Mouse (Mus musculus): ENCODE results near the gene Selenom. TPM values are rescaled to one million over a fixed set of nuclear protein-coding genes. Genes with fewer than 3 reads are reported as not detected.

Gene Selenom
- total RNA-seq (2021), result 100 to 1,000 TPM; 128 to 155 TPM

DNA sequence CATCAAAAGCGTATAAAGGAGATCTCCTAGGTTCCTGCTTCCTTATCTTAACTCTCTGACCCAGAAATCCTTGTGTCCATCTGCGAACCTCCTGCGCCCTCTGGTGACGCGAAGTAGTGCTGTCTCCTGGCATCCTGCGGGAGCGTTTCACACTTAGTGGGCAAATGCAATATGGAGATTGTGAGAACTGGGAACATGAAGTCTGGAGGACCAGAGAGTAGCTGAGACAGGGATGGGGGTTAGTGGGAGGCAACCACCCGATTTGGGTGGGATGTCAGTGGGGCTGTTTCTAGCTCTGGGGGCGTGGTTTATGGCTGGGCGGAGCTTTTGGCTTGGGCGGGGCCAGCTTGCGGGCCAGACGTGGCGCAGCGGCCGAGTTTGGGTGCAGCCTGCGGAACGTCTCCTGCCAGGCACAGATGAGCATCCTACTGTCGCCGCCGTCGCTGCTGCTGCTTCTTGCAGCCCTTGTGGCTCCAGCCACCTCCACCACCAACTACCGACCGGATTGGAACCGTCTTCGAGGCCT, at the start of gene Selenom:
Gene Selenom, plus strand, starts transcription at position 156 of the 526 bp plus-strand sequence.
- intact Hi-C loops (cut with DNase I), result loop anchor here (2.0 kb wide), 1 partner anchor 42 kb away; no protein-coding TSS in a partner anchor
- DNase-seq (ENCODE audit: low spot score in 2 of 2), result peak; percentile 92

DNA sequence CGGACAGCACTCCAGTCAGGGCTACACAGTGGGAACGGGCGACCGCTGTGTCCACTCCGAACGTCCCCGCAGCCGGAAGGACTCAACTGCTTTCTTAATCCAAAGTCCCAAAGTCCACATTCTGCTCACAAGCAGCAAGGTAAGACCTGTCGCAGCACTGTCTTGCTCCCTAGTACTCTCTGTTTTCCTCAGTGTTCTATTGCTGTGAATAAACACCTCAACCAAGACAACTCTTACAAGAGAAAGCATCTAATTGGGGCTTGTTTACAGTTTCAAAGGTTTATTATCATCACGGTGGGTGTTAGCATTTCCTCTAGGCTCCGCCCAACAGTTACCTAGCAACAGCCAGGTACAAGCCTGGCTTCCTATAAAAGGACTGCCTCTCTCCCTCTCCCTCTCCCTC, 43.0 kb upstream of the Selenom start:
- intact Hi-C loops (cut with DNase I), result loop anchor here (10.0 kb wide), 1 partner anchor 313 kb away; no protein-coding TSS in a partner anchor
- no peak for DNase-seq (ENCODE audit: low spot score in 2 of 2)

DNA sequence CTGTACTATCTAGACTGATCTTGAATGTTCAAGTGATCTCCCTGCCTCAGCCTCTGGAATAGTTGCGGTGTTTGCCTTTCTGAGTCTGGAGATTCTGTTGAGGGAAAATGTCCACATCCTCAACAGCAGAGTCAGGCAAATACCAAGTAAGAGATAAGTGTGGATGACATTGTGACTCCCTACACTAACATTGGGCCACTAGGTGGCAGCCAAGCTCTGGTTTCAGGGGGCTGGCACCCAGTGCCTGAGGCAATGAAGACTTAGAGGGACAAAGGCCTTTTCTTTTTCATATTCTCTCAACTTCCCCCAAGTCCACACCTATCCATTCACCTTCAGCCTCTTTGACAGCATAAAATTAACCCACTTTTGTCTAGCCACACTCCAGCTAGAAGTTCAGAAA, 42.0 kb upstream of the Selenom start:
- intact Hi-C loops (cut with DNase I), result loop anchor here (2.0 to 10.0 kb wide), 2 partner anchors 42 to 312 kb away; partner anchors contain the start of gene Selenom
- peak; percentile 74 for DNase-seq (ENCODE audit: low spot score in 2 of 2)

DNA sequence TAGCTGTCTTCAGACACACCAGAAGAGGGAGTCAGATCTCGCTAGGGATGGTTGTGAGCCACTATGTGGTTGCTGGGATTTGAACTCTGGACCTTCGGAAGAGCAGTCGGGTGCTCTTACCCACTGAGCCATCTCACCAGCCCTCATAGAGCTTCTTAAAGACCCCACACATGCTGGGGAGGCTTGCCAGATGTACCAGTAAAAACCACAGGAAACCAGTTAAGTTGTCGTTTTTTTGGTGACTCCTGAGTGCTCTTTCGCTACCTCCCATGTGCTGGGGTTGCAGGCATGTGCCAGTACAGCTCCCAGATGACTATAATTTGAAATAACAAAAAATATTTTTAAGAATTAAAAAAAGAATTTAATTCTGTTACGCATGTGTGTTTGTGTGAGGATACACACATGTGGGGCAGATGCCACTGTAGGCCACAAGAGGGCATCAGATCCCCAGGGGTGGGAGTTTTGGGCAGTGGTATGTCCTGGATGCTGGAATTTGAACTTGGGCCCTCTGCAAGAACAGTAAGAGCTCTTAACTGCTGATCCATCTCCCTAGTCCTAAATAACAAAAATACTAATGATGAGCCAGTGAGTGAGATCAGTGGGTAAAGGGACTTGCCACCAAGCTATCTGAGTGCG, 39.9 kb upstream of the Selenom start:
- intact Hi-C loops (cut with DNase I), result loop anchor here (10.0 kb wide), 1 partner anchor 310 kb away; no protein-coding TSS in a partner anchor
- DNase-seq (ENCODE audit: low spot score in 2 of 2), result no peak

DNA sequence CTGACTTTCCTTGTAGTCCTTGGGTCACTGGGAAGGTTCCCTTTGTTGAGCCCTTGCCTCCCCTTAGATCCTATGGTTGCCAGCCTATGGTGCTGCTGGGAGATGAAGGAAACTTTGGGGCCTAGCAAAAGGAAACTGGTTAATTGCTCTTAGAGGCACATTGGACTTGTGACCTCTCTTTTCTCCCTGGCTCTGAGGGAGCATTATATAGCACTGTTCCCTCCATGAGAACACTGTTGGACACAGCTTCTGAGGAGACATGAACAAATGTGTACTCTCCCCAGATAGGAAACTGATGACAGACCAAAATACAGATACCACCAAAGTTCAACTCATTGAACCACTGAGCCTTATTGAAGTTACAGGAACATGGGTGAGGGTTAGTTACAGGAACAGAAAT, 39.0 kb upstream of the Selenom start:
- no peak for DNase-seq (ENCODE audit: low spot score in 2 of 2)
- intact Hi-C loops (cut with DNase I), result loop anchor here (10.0 kb wide), 1 partner anchor 309 kb away; no protein-coding TSS in a partner anchor

DNA sequence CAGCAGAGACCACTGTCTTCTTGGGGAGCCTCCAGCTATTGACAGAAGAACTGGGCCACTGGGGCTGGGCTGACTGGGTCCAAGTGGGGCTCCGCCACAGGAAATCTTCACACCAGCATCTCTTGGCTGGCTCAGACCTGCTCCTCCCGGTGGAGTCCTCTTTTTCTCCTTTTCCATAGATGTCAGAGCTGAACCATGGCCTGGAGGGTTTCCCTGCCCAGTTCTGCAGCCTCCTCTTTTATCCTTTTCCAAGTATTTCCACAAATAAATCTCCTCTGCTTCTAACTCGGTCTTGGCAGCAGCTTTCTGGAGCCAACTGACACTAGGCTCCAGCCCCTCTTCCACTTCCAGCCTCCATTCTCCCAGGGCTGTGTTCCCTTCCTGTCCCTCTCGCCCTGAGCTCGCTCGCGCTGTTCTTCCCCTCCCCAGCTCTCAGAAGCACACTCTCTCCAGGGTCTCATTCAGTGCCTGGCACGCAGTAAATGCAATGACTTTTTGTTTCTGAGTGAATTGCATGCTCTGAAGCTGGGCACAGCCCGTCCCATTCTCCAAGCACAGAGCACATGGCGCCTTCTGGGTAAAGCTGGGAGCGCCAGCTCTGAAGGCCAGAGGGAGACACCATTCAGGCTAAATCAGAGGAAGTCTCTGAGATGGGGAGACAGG, 30.4 kb upstream of the Selenom start:
- intact Hi-C loops (cut with DNase I), result no loop called here
- peak; percentile 41 to 49 for DNase-seq (ENCODE audit: low spot score in 2 of 2)

DNA sequence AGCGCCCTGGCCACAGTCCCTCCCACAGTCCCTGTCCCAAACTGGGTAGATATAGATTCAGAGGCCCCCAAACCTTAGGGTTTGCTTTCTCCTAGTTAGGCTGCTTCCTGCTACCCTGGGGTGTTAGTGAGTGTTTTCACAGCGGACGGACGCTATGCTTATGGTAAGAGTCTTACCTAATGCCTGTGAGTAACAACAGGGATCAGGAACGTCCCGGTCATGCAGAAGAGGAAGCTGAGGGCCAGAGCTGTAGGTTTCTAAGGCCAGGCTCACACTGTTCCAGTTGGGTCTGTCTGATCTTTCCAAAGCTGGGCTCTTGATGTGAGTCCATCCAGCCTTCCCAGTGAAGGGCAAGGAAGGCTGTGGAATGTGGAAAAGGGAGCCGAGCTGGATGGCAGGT, 28.1 kb upstream of the Selenom start:
- intact Hi-C loops (cut with DNase I), result no loop called here
- DNase-seq (ENCODE audit: low spot score in 2 of 2), result no peak

DNA sequence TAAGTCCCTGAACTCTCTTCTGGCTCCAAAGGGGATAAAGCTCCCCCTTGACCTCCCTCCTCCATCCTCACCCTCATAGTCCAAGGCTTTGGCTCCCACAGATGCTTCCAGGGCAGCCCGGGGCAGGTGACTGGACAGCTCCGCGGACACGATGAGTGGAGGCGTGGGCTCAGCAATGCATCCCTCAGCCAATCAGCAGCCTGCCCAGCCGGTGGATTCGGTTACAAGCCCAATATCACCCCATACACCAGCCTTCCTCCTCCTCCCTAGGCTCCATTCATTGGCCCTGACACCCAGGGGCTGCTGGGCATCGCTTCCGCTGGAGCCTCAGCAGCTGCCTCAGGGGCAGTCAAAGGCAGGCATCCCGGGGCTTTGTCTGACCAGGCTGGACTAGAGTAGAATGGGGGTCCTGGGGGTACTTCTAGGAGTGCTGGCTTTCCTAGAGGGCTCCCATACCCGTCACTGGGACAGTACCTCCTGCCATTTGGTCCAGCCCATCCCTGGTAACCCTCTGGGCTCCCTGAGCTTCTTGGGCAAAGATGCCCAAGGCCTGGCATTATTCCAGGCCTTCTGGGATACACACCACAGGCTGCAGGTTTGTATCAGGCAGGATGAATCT, 26.4 kb upstream of the Selenom start, which contains the start of gene Pla2g3:
Gene Pla2g3, plus strand, starts transcription at position 333 of the 619 bp plus-strand sequence.
- DNase-seq (ENCODE audit: low spot score in 2 of 2), result no peak
- intact Hi-C loops (cut with DNase I), result no loop called here

DNA sequence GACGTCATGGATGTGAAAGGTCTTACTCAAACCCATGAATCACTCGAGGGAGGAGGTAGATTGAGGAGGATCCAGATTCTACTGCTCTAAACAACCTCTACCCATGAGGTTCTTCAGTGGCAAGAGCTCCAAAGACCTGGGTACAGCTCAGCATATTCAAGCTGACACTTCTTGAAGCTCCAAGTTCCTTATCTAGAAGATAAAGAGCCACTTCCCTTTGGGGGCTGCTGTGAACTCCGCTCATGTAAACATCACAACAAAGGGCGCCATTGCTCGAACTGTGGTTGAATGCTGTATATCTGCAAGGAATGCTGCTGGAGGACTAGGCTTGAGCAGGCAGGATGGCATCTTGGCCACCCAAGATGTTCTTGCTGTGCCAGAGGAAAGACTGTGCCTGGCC, 25.4 kb upstream of the Selenom start:
- intact Hi-C loops (cut with DNase I), result no loop called here
- DNase-seq (ENCODE audit: low spot score in 2 of 2), result no peak

DNA sequence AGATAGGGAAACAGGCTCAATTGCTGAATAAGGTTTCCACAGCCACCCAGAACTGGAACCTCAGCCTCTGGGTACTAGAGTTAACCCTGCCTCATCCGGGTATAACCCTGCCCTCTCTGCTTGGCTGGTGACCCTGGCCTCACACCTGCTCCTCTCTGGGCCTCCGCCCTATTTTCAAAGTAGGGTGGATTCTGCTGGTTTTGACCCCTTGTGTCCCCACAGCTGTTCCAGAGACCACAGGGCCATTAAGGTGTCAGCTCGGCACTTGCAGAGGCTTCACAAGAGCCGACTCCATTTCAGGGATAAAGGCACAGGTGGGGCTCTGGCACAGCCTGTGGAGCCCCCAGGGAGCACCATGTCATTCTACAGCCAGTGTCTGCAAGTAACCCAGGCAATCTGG, 21.7 kb upstream of the Selenom start:
- DNase-seq (ENCODE audit: low spot score in 2 of 2), result no peak
- intact Hi-C loops (cut with DNase I), result no loop called here

DNA sequence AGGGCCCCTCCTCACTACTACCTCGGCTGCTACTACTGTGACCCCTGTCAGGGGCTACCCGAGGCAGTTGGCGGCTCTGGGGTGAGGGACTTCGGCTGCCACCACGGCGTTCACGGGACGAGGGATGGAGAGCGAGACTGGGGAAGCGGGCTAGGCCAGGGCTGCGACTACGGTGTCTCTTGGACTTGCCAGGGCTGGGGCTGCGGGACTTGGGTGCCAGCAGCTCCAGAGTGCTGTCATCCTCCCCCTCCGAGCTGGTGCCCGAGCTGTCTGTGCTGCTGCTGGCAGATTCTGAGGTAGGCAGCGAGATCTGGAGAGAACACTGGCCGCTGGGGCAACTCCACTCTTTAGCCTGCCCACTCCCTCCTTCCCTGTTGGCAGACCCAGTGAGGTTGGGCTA, 19.6 kb upstream of the Selenom start:
- intact Hi-C loops (cut with DNase I), result no loop called here

DNA sequence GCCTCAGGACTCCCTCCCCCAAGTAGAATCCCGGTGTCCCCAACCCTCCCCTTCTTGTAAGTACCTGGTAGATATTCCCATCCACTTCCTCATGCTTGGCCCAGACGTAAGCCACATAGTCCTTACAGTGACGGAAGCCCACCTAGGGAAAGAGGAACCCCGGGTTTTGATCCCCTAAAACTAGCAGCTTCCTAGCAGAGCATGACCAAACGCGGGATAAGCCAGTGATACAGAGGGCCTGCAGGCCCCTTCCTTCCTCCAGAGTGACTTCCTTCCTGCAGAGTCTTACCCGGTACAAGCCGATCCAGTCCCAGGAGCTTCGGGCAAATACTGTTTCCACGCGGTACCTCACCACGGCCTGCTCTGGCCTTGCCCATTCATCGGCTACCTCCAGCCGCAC, 19.0 kb upstream of the Selenom start:
- DNase-seq (ENCODE audit: low spot score in 2 of 2), result no peak
- intact Hi-C loops (cut with DNase I), result no loop called here

More for the DNA sequence above, 19.6 kb upstream of the Selenom start:
- DNase-seq (ENCODE audit: low spot score in 2 of 2), result no peak

DNA sequence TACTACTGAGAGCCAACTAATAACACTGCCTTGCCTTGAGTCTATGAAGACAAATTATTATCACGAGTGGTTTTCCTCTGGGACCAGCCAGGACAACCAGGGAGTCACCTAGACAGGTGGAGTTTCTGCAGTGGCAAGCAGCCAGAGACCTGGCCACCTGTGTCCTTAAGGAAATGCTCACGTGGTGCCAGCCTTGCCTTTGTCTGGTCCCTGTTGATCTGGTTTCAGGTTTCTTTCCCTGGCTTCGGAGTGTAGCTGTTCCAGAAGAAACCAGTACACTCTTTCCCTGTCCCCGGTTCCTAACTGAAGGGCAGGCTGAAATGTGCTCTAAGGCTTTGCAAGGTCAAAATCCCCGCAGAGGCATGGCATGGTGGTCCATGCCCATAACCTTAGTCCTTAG, 17.7 kb upstream of the Selenom start:
- no peak for DNase-seq (ENCODE audit: low spot score in 2 of 2)
- intact Hi-C loops (cut with DNase I), result no loop called here

DNA sequence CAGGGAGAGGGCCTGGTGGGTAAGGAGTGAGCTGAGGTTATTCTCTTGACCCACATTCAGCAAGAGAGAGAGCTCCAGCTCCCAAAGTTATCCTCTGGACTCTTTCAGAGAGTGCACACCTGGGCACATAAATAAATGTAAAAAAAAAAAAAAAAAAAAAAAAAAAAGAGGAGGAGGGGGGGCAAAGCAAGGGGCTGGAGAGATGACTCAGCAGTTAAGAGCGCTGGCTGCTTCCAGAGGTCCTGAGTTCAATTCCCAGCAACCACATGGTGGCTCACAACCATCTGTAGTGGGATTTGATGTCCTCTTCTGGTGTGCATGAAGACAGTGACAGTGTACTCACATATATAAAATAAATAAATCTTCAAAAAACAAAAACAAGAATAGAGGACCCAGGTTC, 17.2 kb upstream of the Selenom start:
- intact Hi-C loops (cut with DNase I), result no loop called here
- no peak for DNase-seq (ENCODE audit: low spot score in 2 of 2)

DNA sequence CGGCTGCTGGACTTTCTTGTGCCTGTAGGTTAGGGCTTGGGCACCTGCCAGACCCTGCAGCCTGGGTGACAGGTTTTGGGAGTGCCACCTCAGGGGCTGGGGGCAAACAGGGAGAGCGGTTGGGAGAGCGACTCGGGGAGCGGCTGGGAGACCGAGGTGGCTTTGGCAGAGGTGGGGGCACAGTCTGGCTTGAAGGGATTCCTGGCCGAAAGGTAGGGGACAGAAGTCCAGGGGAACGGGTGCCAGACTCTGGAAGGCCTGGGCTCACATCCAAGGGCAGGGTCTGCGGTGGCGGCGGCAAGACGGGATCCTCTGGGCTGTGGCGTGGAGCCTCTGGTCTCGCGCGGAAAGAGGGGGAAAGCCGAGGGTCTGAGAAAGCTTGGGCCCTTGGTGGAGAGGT, 12.4 kb upstream of the Selenom start:
- no peak for DNase-seq (ENCODE audit: low spot score in 2 of 2)
- intact Hi-C loops (cut with DNase I), result no loop called here

DNA sequence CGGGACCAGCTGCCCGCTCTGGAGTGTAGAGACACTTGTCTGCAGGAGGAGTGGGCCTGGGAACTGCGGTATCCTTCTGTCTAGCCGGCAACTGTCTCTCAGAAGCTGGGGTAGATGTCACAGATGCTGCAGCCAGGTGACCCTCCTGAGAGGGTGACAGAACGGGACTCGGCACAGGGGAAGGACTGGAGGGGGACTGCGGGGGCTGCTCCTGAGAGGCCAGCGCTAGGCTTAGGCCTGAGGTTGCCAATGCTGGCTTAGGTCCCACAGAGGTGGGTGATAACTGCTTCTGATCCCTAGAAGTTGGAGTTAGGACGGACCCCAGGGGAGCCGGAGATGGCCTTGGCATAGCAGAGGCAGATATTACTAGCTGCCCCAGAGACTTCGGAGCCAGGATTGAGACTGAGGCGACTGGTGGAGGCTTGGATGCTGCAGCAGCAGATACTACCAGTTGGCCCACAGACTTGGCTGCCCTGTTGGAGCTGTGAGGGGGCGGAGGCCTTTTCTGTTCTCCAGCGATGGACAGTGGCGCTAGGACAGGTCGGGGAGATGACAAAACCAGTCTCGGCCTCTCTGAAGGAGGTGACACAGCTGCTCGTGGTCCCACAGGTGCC, 11.9 kb upstream of the Selenom start:
- no peak for DNase-seq (ENCODE audit: low spot score in 2 of 2)
- intact Hi-C loops (cut with DNase I), result no loop called here

DNA sequence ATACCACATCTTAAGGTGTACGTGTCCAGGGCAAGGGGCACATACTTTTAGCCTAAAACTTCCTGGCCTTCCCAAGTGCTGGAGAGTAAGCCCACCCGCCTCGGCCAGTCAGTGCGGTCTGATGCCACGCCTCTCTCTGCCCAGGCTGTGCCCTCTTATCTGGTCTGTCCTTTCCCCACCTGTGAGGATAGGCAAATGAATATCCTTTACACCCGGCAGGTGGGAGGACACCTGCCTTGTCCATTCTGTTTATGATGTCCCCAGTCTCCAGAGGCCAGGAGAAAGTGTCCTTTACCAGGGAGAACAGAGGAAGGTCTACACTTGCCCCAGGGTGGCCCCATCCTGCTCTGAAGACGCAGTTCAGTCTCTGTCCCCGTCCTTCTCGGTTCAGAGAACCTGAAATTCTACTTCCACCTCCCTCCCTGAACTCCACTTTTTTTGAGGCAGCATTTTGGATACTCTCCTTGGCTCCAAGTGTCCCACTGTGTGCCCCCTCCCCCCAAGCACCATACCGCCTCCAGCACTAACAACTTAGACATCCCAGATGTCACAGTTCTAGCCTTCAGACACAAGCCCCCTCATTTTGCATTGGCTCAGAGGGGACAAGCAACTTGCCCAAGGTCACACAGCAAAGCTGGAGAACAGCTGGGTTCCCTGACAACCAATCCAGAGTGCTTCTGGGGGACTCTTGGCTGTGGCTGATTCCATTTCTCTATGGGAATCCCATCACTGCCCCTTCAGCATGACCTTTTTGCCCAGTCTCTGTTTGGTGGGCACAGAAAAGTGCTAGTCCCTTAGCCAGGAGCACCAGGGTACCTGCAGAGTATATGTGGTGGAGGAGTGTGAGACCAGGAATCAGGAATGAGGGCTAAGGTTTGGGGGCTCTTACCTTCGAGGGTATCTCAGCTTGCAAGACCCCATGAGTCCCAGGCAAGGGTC, 10.5 kb upstream of the Selenom start:
- intact Hi-C loops (cut with DNase I), result no loop called here
- no peak for DNase-seq (ENCODE audit: low spot score in 2 of 2)

DNA sequence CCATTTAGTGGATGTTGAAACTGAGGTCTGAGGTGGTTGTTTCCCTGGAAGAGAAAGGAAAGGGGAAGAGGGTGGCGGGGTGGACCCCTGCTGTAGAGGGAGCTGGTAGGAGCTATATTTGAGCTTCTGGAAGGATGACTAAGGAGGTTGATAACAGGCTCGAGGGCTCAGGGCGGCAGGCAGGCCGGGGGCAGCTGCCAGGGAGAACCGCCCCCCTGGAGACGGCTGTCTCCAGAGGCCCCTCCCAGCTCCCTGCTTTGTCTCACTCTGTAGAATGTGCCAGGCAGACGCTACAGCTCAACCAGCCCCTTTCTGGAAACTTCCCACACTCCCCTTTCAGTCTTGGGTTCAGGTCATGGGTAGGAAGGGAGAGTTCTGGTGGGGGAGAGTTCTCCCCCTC, 6.3 kb upstream of the Selenom start:
- intact Hi-C loops (cut with DNase I), result no loop called here
- no peak for DNase-seq (ENCODE audit: low spot score in 2 of 2)
